ENCODE assay signal across 26 mouse cellular contexts in genomic region chr5:101836221-101836620, GRCm38 (mm10).
DNase-seq lines count a peak whose midpoint lies in the region; ATAC-seq and TF ChIP-seq lines count a peak whose summit lies in the region.
"Had no signal": no experiment of that assay in that cellular context is flagged by ENCODE, and none has a peak within 500 bp of the region (broad histone marks: within the 10 kb centered on the region; RNA-seq: fewer than 3 reads in every experiment).

No protein-coding gene starts in this region.

- H3K4me2 ChIP-seq in limb, embryonic 13.5 days (replicated peaks) = no peak overlapping the region
- H3K4me2 ChIP-seq: forebrain, embryonic 15.5 days; heart, embryonic 12.5 days; heart, embryonic 15.5 days; hindbrain, embryonic 14.5 days had no signal

- peaks cover 34% of the 10 kb centered on the region for H3K9me3 ChIP-seq in E14TG2a.4 (ENCODE audit: low read length)
- H3K9me3 ChIP-seq in limb, embryonic 13.5 days = no peaks in the 10 kb centered on the region; the same call in none of the 2 replicates
- H3K9me3 ChIP-seq: forebrain, embryonic 10.5 days; forebrain, embryonic 15.5 days; heart, embryonic 12.5 days; heart, embryonic 15.5 days; hindbrain, embryonic 10.5 days had no signal

- WGBS in limb, embryonic 13.5 days = 71% methylated on average over 11 of the region's 11 CpGs

- H3K9ac ChIP-seq in limb, embryonic 13.5 days = 0 out of 2 replicates have a peak overlapping the region, but pooled peaks have one; percentile 39
- H3K9ac ChIP-seq: forebrain, embryonic 15.5 days; heart, embryonic 12.5 days; heart, embryonic 15.5 days; hindbrain, embryonic 14.5 days had no signal

- intact Hi-C loops in gastrocnemius, postnatal 36 days (cut with DNase I) = no loop called here

- peak overlapping the region; percentile 43 for H3K4me3 ChIP-seq in E14TG2a.4 (replicated peaks; ENCODE audit: low read length)
- H3K4me3 ChIP-seq in limb, embryonic 13.5 days = no peak overlapping the region
- H3K4me3 ChIP-seq: forebrain, embryonic 10.5 days; forebrain, embryonic 15.5 days; heart, embryonic 12.5 days; heart, embryonic 15.5 days; hindbrain, embryonic 10.5 days had no signal

- H3K36me3 ChIP-seq in E14TG2a.4 (ENCODE audit: insufficient read depth, low read length) = peaks cover 60% of the 10 kb centered on the region
- peaks cover 88% of the 10 kb centered on the region for H3K36me3 ChIP-seq in limb, embryonic 13.5 days

- no peaks in the 10 kb centered on the region for H3K27me3 ChIP-seq in E14TG2a.4 (ENCODE audit: insufficient read depth, low read length)
- H3K27me3 ChIP-seq in limb, embryonic 13.5 days = no peaks in the 10 kb centered on the region
- H3K27me3 ChIP-seq: CH12.LX; forebrain, embryonic 15.5 days; heart, embryonic 12.5 days; heart, embryonic 15.5 days had no signal

- TF ChIP-seq CTCF in E14TG2a.4 (conservative IDR thresholded peaks at IDR 0.05; ENCODE audit: low read length) = no peak

- H3K4me1 ChIP-seq in E14TG2a.4 (replicated peaks; ENCODE audit: low read depth, low read length) = peaks cover 49% of the 10 kb centered on the region
- H3K4me1 ChIP-seq in limb, embryonic 13.5 days = no peaks in the 10 kb centered on the region
- H3K4me1 ChIP-seq: forebrain, embryonic 10.5 days; forebrain, embryonic 15.5 days; heart, embryonic 12.5 days; heart, embryonic 15.5 days; hindbrain, embryonic 10.5 days had no signal

- no peak for ATAC-seq in limb, embryonic 13.5 days (ENCODE audit: low FRiP score, low read depth)
- ATAC-seq: activated CD4-positive, CD25-positive, alpha-beta regulatory T cell, adult 4 months; forebrain, embryonic 15.5 days; intestine, postnatal 0 days had no signal

- peak; percentile 30 for DNase-seq in gastrocnemius, adult 18-20 months (ENCODE audit: low spot score)
- DNase-seq in gastrocnemius, postnatal 36 days = no peak
- DNase-seq in gastrocnemius, postnatal 25 days = peak; percentile 56
- no peak for DNase-seq in gastrocnemius, postnatal 10 days
- DNase-seq in heart, adult 9 months (ENCODE audit: low spot score in 2 of 2) = no peak
- DNase-seq: adrenal gland, adult 8-10 months; adrenal gland, postnatal 25 days; B cell, adult 2 months; cerebellum, adult 18-20 months; cerebellum, adult 9-10 months; cerebellum, postnatal 14 days; heart, adult 11 months; heart, postnatal 10 days; heart, postnatal 36 days; kidney, adult 2 months had no signal

- H3K27ac ChIP-seq in limb, embryonic 13.5 days = peak overlapping the region; percentile 23; the same call in 1 of the 2 replicates
- H3K27ac ChIP-seq: forebrain, embryonic 10.5 days; forebrain, embryonic 15.5 days; heart, embryonic 15.5 days; hindbrain, embryonic 10.5 days; hindbrain, embryonic 14.5 days had no signal

Comparison
In these comparisons a context has a peak if more than half of its experiments do, and no peak if none do; other contexts are left out.
1. DNase-seq: peak in gastrocnemius, adult 18-20 months (single experiment) and gastrocnemius, postnatal 25 days (single experiment); none in gastrocnemius, postnatal 36 days (0 of 2), gastrocnemius, postnatal 10 days (single experiment) and heart, adult 9 months (0 of 2).